In the genomic region with DNA sequence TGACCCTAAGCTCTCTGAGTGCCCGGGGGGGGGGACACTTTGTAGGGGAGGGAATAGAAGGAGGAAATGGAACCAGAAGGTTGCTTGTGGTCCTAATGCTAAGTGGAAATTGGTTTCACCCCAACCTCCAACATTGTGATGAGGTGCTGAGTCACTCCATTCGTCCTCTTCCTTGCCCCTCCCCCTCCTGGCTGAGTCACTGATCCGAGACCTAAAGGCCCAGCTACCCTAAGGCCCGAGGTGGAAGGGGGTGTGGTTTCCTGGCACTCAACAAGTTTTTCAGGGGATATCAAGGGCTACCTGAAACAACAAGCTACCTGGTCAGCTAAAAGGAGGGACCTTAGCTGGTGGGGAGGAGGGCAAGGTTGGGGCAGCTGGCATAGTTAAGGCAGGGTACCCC, we compare ENCODE assay signal across 9 mouse cellular contexts. TPM values are rescaled to one million over a fixed set of nuclear protein-coding genes. Genes with fewer than 3 reads are reported as not detected.
DNase-seq lines count a peak whose midpoint lies in the region; ATAC-seq and TF ChIP-seq lines count a peak whose summit lies in the region.
"Had no signal": no experiment of that assay in that cellular context is flagged by ENCODE, and none has a peak within 500 bp of the region (broad histone marks: within the 10 kb centered on the region; RNA-seq: fewer than 3 reads in every experiment).

No protein-coding gene starts in this region.

- no peaks in the 10 kb centered on the region for H3K36me3 ChIP-seq in C2C12 (ENCODE audit: control insufficient read depth, insufficient read depth)
- H3K36me3 ChIP-seq in ES-E14 (ENCODE audit: control insufficient read depth, insufficient read depth, low read length, poor library complexity, severe bottlenecking), result no peaks in the 10 kb centered on the region
- no peaks in the 10 kb centered on the region for H3K36me3 ChIP-seq in lung, postnatal 0 days (ENCODE audit: insufficient read depth, low read length)
- no peaks in the 10 kb centered on the region for H3K36me3 ChIP-seq in forebrain, postnatal 0 days (ENCODE audit: insufficient read depth)
- H3K36me3 ChIP-seq: hindbrain, embryonic 15.5 days had no signal

- H3K79me3 ChIP-seq in C2C12 (ENCODE audit: low read depth), result no peaks in the 10 kb centered on the region

- no peak overlapping the region for H3K27ac ChIP-seq in ES-E14 (ENCODE audit: insufficient read depth, low read depth, low read length, poor library complexity, severe bottlenecking)
- peak overlapping the region; percentile 14; the same call in 1 of the 2 replicates for H3K27ac ChIP-seq in lung, postnatal 0 days (ENCODE audit: low read length)
- H3K27ac ChIP-seq in forebrain, postnatal 0 days (ENCODE audit: low read depth, low read length), result no peak overlapping the region
- H3K27ac ChIP-seq: hindbrain, embryonic 15.5 days had no signal

- in situ Hi-C loops in ES-E14 (cut with MboI; ENCODE audit: low sequenced_read_pairs in 2 of 2, unreplicated experiment in 2 of 2), result no loop called here

- H3K4me3 ChIP-seq in C2C12 (ENCODE audit: insufficient read depth, poor library complexity, severe bottlenecking) (no peak overlapping the region), ES-E14 (ENCODE audit: insufficient read depth in 1 of 2, low read depth in 1 of 2, low read length in 2 of 2, poor library complexity in 1 of 2, severe bottlenecking in 1 of 2) (no peak overlapping the region)
- H3K4me3 ChIP-seq in lung, postnatal 0 days (ENCODE audit: low read depth, low read length), result no peak overlapping the region
- no peak overlapping the region for H3K4me3 ChIP-seq in forebrain, postnatal 0 days (ENCODE audit: low read depth, low read length)
- H3K4me3 ChIP-seq: hindbrain, embryonic 15.5 days had no signal

- H3K4me2 ChIP-seq in lung, postnatal 0 days (replicated peaks; ENCODE audit: low read depth, low read length), result no peak overlapping the region
- no peak overlapping the region for H3K4me2 ChIP-seq in forebrain, postnatal 0 days (ENCODE audit: low read depth)
- H3K4me2 ChIP-seq: hindbrain, embryonic 15.5 days had no signal

- no peak for DNase-seq in ES-E14 (ENCODE audit: low read depth, low spot score)
- DNase-seq in embryo, embryonic 9.5 days (ENCODE audit: extremely low spot score), result peak; percentile 29
- DNase-seq in lung, postnatal 0 days (ENCODE audit: low spot score), result peak; percentile 52
- DNase-seq in right cerebral cortex, postnatal 14 days, result no peak
- no peak for DNase-seq in frontal cortex, postnatal 25 days (ENCODE audit: low spot score in 2 of 2)
- DNase-seq in forebrain, postnatal 0 days, result no peak

- TF ChIP-seq EP300 in lung, postnatal 0 days (IDR thresholded peaks at IDR 0.05), result no peak

- H3K4me1 ChIP-seq in ES-E14 (ENCODE audit: control insufficient read depth in 2 of 2, insufficient read depth in 2 of 2, low read length in 2 of 2, poor library complexity in 1 of 2), result peaks cover 0 to 11% of the 10 kb centered on the region in 2 experiments; a peak in 3 of 4 replicates
- H3K4me1 ChIP-seq in lung, postnatal 0 days (ENCODE audit: insufficient read depth, low read depth, low read length), result peaks cover 5% of the 10 kb centered on the region; the same call in 1 of the 2 replicates
- no peaks in the 10 kb centered on the region for H3K4me1 ChIP-seq in forebrain, postnatal 0 days (ENCODE audit: insufficient read depth)

- WGBS in lung, postnatal 0 days, result 33% methylated on average over 4 of the region's 4 CpGs
- 20% methylated on average over 4 of the region's 4 CpGs for WGBS in forebrain, postnatal 0 days

- peak; percentile 48 for ATAC-seq in lung, postnatal 0 days
- ATAC-seq in forebrain, postnatal 0 days, result no peak

- no peak overlapping the region for H3ac ChIP-seq in C2C12 (ENCODE audit: control insufficient read depth, insufficient read length, low read depth)

- TF ChIP-seq CTCF in C2C12 (IDR thresholded peaks at IDR 0.05; ENCODE audit: control insufficient read depth, insufficient read depth, insufficient read length), result no peak
- TF ChIP-seq CTCF in lung, postnatal 0 days (IDR thresholded peaks at IDR 0.05), result no peak
- no peak for TF ChIP-seq CTCF in forebrain, postnatal 0 days (IDR thresholded peaks at IDR 0.05; ENCODE audit: low read depth)

- H3K9me3 ChIP-seq in ES-E14 (ENCODE audit: control insufficient read depth, insufficient read depth, low read depth, low read length), result no peaks in the 10 kb centered on the region
- no peaks in the 10 kb centered on the region for H3K9me3 ChIP-seq in lung, postnatal 0 days (ENCODE audit: low read length)
- no peaks in the 10 kb centered on the region for H3K9me3 ChIP-seq in forebrain, postnatal 0 days (ENCODE audit: low read length)
- H3K9me3 ChIP-seq: hindbrain, embryonic 15.5 days had no signal

- no peaks in the 10 kb centered on the region for H3K27me3 ChIP-seq in C2C12 (ENCODE audit: control insufficient read depth, insufficient read depth, insufficient read length)
- H3K27me3 ChIP-seq in lung, postnatal 0 days (replicated peaks; ENCODE audit: insufficient read depth, low read length), result no peaks in the 10 kb centered on the region
- no peaks in the 10 kb centered on the region for H3K27me3 ChIP-seq in forebrain, postnatal 0 days (ENCODE audit: insufficient read depth, low read length)
- H3K27me3 ChIP-seq: hindbrain, embryonic 15.5 days had no signal

- no peaks in the 10 kb centered on the region for H3K79me2 ChIP-seq in C2C12 (ENCODE audit: control insufficient read depth, insufficient read depth)

- H3K9ac ChIP-seq in ES-E14 (ENCODE audit: insufficient read depth, low read depth, low read length, poor library complexity, severe bottlenecking), result no peak overlapping the region
- H3K9ac ChIP-seq in lung, postnatal 0 days (replicated peaks; ENCODE audit: low read depth), result no peak overlapping the region
- H3K9ac ChIP-seq in forebrain, postnatal 0 days, result no peak overlapping the region
- H3K9ac ChIP-seq: hindbrain, embryonic 15.5 days had no signal

TF ChIP-seq in C2C12, 6 proteins besides CTCF, POLR2A, EP300 and RAD21:
- TF ChIP-seq MYOG (IDR thresholded peaks at IDR 0.05; ENCODE audit: control insufficient read depth, extremely low read depth, insufficient read length), result no peak
- peak; percentile 73 for TF ChIP-seq FOSL1 (IDR thresholded peaks at IDR 0.05; ENCODE audit: insufficient read depth, low read length, poor library complexity, severe bottlenecking)
TF ChIP-seq in C2C12: peak in this region for 1.

TF ChIP-seq in ES-E14, 5 proteins besides CTCF, POLR2A, EP300 and RAD21:
- TF ChIP-seq MAFK (IDR thresholded peaks at IDR 0.05; ENCODE audit: insufficient read depth, low read depth, low read length), result peak; percentile 95
- no peak for TF ChIP-seq ZNF384 (IDR thresholded peaks at IDR 0.05; ENCODE audit: low read depth, low read length)
- no peak for TF ChIP-seq CHD2 (IDR thresholded peaks at IDR 0.05; ENCODE audit: low read depth, low read length)
- no peak for TF ChIP-seq ZC3H11A (IDR thresholded peaks at IDR 0.05; ENCODE audit: borderline replicate concordance, low read depth, low read length)
- no peak for TF ChIP-seq HCFC1 (IDR thresholded peaks at IDR 0.05; ENCODE audit: borderline replicate concordance, insufficient read depth, low read length)

RNA-seq across cellular contexts. Expression of a gene that starts 5.4 kb away (rescaled TPM):
- polyA plus RNA-seq in C2C12 (2012; fragmentation: generic; extraction: Trizol), result 384 TPM
- total RNA-seq in ES-E14 (2012; rRNA removed), result 535 and 745 TPM in 2 replicates
- polyA plus RNA-seq in lung, postnatal 0 days (2015; fragmentation: Nextera tagmentation; extraction: Ambion mirVana), result 469 and 481 TPM in 2 replicates
- 243 and 366 TPM in 2 replicates for total RNA-seq in forebrain, postnatal 0 days (2014; rRNA removed)
- polyA plus RNA-seq in forebrain, postnatal 0 days (2015; fragmentation: Nextera tagmentation; extraction: Ambion mirVana), result 313 and 338 TPM in 2 replicates

RNA-seq across cellular contexts. Expression of a gene that starts 10.7 kb away (rescaled TPM):
- polyA plus RNA-seq in C2C12 (2012; fragmentation: generic; extraction: Trizol), result not detected
- total RNA-seq in ES-E14 (2012; rRNA removed), result 6.6 and 17.8 TPM in 2 replicates
- polyA plus RNA-seq in lung, postnatal 0 days (2015; fragmentation: Nextera tagmentation; extraction: Ambion mirVana), result 0.80 TPM in 1 of 2 replicates, not detected in the other
- 21.2 and 45.2 TPM in 2 replicates for total RNA-seq in forebrain, postnatal 0 days (2014; rRNA removed)
- polyA plus RNA-seq in forebrain, postnatal 0 days (2015; fragmentation: Nextera tagmentation; extraction: Ambion mirVana), result 0.60 TPM in 1 of 2 replicates, not detected in the other
- polyA plus RNA-seq: testis, adult 2 months had no signal

RNA-seq across cellular contexts. Expression of a gene that starts 19.6 kb away (rescaled TPM):
- polyA plus RNA-seq in C2C12 (2012; fragmentation: generic; extraction: Trizol), result 2.0 TPM
- total RNA-seq in ES-E14 (2012; rRNA removed), result 0.53 and 0.71 TPM in 2 replicates
- polyA plus RNA-seq in lung, postnatal 0 days (2015; fragmentation: Nextera tagmentation; extraction: Ambion mirVana), result 15.0 and 15.5 TPM in 2 replicates
- 5.6 and 6.6 TPM in 2 replicates for total RNA-seq in forebrain, postnatal 0 days (2014; rRNA removed)
- polyA plus RNA-seq in forebrain, postnatal 0 days (2015; fragmentation: Nextera tagmentation; extraction: Ambion mirVana), result 10.2 and 13.0 TPM in 2 replicates
- polyA plus RNA-seq: testis, adult 2 months had no signal

RNA-seq across cellular contexts. Expression of a gene that starts 41.5 kb away (rescaled TPM):
- 0.07 TPM for polyA plus RNA-seq in C2C12 (2012; fragmentation: generic; extraction: Trizol)
- 0.42 and 0.94 TPM in 2 replicates for total RNA-seq in ES-E14 (2012; rRNA removed)
- polyA plus RNA-seq in lung, postnatal 0 days (2015; fragmentation: Nextera tagmentation; extraction: Ambion mirVana), result 0.47 and 1.1 TPM in 2 replicates
- total RNA-seq in forebrain, postnatal 0 days (2014; rRNA removed), result not detected in 2 replicates
- polyA plus RNA-seq in forebrain, postnatal 0 days (2015; fragmentation: Nextera tagmentation; extraction: Ambion mirVana), result not detected in 2 replicates
- polyA plus RNA-seq: hindbrain, embryonic 15.5 days had no signal

RNA-seq across cellular contexts. Expression of a gene that starts 48.4 kb away (rescaled TPM):
- 7.5 TPM for polyA plus RNA-seq in C2C12 (2012; fragmentation: generic; extraction: Trizol)
- total RNA-seq in ES-E14 (2012; rRNA removed), result 1.6 and 3.7 TPM in 2 replicates
- polyA plus RNA-seq in lung, postnatal 0 days (2015; fragmentation: Nextera tagmentation; extraction: Ambion mirVana), result 1.9 and 2.1 TPM in 2 replicates
- 0.33 and 2.8 TPM in 2 replicates for total RNA-seq in forebrain, postnatal 0 days (2014; rRNA removed)
- 0.21 and 1.5 TPM in 2 replicates for polyA plus RNA-seq in forebrain, postnatal 0 days (2015; fragmentation: Nextera tagmentation; extraction: Ambion mirVana)
- polyA plus RNA-seq: testis, adult 2 months had no signal

Comparison
In these comparisons a context has a peak if more than half of its experiments do, and no peak if none do; other contexts are left out.
1. DNase-seq: peak in embryo, embryonic 9.5 days (single experiment) and lung, postnatal 0 days (single experiment); none in ES-E14 (single experiment), right cerebral cortex, postnatal 14 days (single experiment), frontal cortex, postnatal 25 days (0 of 2) and forebrain, postnatal 0 days (single experiment).